Mouse (Mus musculus): Measurements from ENCODE around the gene Glg1.

DNA sequence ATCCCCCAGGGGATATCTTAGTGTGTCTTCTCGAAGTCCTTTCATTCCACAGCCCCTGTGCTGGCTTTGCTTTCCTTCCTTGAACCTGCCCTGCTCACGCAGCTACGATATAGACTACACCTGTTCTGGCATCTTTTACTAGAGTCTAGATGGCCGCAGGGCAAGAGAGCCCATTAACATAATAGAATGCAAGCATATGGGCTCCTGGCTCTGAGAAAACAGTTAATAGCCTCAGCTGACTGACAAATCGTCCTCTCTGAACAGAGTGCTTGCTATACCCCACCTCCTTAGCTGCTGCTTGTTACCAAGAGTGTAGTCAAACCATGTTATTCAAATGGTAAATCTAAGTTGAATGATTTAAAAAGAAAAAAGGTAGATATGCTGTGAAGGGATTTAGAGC lies 87.4 kb downstream of the Glg1 start:
- TF ChIP-seq POLR2A (IDR thresholded peaks at IDR 0.05; ENCODE audit: extremely low read depth, insufficient read depth, low read length), result no peak
- TF ChIP-seq CTCF (IDR thresholded peaks at IDR 0.05; ENCODE audit: extremely low read depth, insufficient read depth, low read length), result no peak
